Mouse (Mus musculus): ENCODE results near the gene Pld5.
"Not testable (repeated sequence)": the region's sequence is repeated elsewhere in the genome, so short reads cannot be mapped to it uniquely, and the experiment has no call there.

The Pld5 gene

DNA sequence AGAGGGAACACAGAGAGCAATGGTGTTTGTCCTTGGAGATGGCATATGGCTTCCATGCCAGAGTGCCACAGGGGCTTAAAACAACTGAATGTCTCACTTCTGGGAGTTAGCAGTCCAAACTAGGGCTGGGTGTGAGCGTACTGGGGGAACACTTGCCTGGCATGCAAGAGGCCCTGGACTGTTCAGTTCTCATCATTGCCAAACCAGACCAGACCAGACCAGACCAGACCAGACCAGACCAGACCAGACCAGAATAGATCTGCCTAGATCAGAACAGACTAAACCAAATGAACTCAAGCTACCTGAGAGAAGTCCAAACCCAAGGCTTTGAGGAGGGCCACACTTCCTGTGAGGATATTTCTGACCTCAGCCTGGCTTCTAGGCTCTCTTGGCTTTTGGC lies 228.7 kb downstream of the Pld5 start:
- intact Hi-C loops (cut with DNase I): no loop called here

DNA sequence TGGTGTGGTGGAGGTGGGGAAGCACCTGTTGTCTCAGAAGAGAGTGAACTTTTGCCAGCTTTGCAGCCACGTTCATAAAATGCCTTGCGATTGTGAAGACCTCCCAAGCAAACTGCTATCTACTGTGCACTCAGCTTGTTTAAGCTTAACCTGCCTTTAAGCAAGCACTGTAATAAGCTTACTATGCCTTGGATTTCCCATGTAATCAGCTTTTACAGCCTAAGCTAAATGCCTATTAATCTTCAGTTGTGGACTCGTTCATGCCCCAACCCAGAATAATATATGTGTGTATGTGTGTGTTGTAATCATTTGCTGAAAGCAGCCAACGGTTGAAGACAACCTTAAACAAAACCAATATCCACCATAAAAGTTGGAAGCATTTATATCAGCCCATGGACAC lies 232.1 kb downstream of the Pld5 start:
- intact Hi-C loops (cut with DNase I): no loop called here

DNA sequence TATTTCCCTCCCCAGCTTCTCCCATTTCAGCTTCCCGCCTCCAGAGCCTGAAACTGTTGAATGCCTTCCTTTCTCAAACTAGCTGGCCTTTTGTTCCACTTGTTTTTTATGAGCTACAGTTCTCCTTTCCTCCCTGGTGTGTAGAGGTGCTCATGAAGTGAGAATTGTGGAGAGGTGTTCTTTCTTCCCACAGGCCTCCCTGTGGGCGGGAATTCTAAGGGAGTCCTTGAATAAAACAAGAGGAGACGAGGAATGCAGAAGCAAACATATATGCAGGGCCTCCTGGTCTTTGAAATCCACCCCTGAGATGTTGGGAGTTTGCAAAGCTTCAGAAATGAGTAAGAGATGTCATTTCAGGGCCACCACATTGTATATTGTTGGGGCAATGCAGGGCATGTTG lies 235.2 kb downstream of the Pld5 start:
- intact Hi-C loops (cut with DNase I): no loop called here

DNA sequence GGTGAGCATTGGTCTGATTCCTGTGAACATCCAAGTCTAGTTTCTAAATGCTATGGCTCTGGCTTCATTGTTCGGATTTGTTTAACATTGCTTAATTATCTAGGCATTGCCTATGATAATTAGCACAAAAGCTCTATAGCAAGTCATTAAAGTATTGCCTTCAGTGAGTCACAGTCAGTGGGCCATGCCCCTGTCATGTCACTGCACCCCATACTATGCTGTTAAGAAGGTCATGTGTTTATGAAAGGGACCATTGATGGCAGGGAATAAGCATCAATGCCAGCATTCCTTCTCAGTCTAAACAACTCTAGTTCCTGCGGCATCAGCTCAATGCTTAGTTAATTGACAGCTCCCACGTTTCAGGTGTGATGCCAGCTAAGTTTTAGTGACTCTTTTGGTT lies 239.1 kb downstream of the Pld5 start:
- intact Hi-C loops (cut with DNase I): no loop called here

DNA sequence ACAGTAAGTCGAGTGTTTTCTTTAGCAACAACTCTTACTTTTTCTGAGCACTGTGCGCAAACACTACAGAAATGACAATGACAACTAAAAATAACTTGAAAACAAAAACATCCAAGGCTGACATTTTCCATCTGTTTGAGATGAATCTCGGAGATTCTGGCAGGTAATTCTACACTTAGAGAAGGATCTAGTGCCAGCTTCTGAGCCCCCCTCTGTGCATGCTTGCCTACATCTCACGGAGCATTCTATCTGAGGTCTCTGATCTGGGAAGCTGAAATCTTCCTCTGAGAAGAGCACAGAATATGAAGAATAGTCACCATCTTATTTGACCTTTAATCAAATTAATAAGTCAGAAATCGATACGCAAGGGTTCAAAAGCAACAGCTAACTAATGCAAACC lies 240.4 kb downstream of the Pld5 start:
- intact Hi-C loops (cut with DNase I): no loop called here

DNA sequence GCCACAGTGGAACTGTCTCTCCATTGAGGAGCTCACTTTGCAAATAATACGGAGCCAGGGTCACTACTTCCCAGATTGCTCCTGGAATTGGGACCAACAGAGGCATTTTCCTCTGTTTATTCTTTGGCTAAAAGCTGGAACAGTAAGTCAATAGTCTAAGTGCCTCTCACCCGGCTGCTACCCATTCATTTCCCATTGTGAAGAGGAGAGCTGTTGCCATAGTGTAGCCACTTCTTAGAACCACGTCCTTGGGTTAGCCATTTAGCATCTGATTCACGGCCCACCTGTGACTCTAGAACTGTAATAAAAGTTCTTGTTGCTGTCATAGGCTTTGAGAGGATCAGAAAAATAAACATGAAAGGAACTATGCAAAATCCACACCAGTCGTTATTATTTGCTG lies 241.4 kb downstream of the Pld5 start:
- intact Hi-C loops (cut with DNase I): no loop called here

DNA sequence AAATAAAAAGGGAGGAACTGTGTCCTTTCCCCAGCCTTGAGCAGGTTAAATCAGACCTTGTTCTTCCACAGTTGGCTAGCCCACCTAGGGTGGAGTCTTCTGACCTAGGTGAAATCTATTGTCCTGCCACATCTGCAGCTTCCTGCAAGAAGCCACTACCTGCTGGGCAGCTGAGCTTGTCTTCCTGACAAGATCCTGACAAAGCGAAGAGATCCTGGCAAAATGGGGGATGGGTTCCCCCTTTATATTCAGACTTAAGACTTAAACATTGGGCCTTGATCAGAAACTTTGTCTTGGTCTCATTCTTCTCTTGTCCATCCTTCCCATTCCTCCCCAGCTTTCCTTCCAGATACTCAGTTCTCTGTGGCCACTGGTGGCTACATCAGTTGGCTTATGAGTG lies 246.0 kb downstream of the Pld5 start:
- intact Hi-C loops (cut with DNase I): no loop called here

DNA sequence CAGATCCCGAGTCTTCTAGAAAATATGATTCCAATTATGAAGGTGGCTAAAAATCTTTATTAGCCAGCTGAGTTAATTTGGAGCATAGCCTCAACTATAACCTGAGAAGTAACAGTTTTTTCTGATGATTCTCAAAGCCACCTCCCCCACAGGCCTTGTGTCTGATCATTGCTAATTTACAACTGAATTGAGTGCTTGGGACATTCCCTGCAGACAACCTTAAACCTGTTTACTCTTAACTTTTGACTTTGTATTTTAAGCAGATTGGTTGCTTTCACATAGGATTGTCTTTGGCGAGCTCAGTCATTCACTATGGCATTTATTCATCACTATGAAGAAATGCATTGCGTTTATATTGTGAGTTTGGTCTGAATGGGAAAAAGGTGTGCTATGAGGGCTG lies 246.7 kb downstream of the Pld5 start:
- intact Hi-C loops (cut with DNase I): no loop called here

DNA sequence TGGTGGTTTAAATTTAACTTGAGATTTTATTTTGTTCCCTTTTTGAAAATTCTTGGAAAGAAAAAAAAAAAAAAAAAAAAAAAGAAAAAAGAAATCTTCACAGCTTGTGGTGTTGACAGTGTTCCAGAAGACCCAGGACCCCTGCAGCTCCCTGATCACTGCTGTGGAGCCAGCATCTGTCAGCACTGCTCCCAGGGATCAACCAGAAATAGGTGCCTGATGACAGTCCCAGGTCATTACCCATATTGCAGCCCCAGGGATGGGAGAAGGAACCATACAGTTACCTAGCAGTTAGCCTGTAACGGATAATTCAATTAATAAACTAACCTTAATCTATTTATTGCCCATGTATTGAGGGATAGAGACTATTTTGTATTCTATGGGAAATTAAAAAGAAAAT lies 250.6 kb downstream of the Pld5 start:
- intact Hi-C loops (cut with DNase I): no loop called here

DNA sequence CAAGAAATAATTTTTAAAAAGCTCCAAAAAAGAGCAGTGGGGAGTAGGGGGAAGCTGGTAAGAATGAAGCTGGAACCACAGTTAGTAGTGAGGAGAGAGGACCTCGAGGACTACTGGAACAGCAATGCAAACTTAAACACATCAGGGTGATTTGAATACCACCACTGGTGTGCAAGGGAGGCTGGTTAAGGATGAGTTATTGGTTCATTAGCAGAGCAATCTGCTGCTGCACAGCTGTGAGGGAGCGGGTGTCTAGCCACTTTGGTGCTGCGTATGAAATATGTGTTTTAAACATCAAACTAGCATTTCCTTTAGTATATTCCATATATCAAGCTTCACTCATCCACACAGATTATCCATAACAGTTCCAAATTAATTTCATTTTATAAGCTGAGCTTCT lies 256.6 kb downstream of the Pld5 start:
- intact Hi-C loops (cut with DNase I): no loop called here

DNA sequence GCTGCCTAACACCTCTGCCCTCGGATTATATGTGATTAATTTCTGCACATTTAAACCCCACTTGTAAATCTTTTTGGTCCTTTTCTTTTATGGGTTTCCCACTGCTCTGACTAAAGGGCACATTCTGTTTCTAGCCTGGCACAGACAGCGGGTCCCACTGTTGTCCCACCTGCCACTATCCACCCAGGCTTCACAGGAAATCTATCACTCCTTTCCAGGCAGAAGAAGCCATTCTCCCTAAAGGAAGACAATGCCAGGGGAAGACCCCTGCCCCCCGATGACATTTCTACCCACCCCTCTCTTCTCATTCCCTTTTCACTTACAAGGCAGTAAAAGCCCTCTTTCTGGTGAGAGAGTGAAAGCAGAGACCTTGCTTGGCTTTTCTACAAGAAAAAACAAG lies 259.0 kb downstream of the Pld5 start:
- intact Hi-C loops (cut with DNase I): no loop called here

DNA sequence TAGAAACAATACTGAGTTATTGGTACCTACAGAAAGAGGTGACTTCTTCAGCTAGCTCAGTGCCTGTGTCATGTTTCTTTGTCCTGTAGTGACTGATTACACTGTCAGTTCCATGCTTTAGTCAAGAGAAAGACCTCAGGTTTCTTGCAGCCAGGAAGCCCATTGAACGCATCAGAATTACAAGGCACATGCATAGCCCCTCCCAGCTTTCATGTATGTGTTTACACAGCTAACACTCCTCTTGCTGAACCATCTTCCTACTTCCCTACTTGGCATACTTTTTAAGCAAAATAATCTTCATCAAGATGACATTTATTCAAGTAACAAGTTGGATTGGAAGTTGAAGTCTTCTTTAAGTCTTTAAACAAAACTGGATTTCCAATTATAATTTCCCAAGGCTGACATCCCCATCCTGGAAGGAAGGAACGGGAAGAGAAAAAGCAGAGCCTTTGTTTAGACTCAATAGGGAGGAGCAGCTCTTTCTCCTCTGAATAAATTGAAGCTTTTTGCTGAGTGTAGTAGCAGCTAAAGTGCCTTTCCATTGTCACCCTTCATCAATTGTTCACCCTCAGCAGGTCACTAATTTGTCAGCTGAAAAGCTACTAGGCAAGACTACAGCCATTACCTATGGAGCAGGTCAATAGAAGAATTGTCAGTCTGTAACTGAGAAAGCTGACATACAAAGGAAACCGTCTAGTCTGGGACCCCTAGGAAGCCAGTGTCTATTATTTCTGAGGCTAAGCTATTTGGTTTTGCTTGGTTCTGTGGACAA lies 261.4 kb downstream of the Pld5 start:
- intact Hi-C loops (cut with DNase I): no loop called here

DNA sequence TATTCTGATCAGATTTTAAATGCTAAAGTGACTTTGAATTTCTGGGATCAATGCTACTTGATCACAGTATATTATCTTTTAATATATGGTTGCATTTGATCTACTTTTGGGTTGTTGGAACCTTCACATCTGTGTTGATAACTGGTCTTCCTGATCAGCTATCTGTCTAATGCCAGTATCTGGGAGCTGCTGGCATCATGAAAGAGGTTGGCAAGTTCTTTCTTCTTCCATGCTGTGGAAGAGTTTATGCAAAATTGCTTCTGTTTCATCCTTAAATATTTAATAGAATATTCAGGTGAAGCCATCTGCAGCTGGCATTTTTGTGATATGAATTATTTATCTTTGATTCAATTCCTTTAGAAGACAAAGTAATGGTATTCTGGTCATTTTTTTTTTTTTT lies 263.6 kb downstream of the Pld5 start:
- intact Hi-C loops (cut with DNase I): no loop called here

DNA sequence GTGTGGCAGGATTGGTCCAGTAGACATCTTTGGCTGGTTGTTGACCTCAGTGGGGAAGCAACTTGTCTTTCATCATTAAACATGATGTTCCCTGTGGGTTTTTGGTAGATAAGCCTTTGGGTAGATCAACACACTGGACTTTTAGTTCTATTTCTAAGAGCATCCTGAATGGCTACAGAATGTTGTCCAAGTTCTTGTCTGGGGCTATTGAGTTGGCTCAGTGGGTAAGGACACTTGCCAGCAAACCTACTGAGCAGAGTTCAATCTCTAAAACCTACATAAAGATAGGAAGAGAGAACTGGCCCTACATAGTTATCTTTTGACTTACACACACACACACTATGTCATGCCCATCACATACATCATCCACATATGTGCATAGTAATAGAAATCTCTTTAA lies 264.0 kb downstream of the Pld5 start:
- intact Hi-C loops (cut with DNase I): no loop called here

DNA sequence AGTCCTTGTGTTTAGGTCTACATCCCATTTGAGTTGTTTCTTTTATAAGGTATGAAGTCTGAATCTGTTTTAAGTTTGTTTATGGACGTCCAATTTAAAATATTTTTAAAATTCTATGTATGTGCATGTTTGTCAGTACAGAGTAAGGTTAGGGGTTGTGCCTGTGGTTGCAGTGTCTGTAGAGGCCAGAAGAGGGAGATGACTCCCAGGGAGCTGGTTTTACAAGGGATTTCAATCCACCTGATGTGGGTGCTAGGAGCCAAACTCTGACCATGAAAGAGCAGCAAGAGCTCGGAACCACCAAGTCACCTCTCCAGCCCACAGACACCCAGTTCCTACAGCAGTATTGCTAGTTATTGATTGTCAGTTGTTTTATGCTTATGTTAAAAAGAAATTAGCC lies 266.7 kb downstream of the Pld5 start:
- intact Hi-C loops (cut with DNase I): no loop called here

DNA sequence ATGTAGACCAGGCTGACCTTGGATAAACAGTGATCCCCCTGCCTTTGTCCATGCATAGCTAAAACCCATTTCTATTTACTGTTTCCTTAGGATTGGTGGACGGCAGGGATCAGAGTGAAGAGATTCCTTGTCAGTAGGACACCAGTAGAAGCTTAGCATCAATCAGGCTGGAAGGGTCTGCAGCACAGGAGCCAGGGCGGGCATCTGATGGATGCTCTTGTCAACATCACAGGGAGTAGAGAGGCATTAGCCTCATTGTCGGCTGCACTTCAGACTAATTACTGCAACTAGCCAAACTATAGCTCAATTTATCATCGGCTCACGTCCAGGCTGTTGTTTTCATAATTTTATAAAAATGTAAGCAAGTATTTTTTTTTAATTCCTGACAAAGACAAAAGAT lies 274.5 kb downstream of the Pld5 start:
- intact Hi-C loops (cut with DNase I): no loop called here

DNA sequence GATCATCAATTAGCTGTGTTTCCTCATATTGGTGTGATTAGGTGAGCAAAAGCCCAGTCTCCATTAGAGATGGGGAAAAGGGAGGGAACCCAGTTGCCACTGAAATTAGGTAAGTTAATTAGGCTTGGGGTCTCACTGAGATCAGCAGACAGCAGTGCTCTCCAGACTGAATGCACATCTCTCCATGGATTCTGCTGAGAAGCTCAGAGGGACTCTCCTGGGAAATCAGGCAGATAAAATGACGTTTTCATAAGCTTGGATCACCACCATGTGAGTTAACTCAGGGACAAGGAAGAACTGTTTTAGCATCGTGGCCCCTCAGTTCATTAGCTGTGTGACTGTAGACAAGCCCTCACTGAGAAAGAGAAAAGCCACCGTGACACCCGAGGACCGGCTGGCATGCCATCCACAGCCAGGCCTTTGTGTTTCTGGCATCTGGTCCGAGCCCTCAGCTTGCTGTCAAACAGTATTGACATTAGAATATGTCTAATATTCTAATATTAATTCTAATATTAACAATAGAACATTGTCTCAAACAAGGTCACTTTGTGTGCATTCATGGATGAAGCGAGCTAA lies 277.9 kb downstream of the Pld5 start:
- intact Hi-C loops (cut with DNase I): no loop called here

DNA sequence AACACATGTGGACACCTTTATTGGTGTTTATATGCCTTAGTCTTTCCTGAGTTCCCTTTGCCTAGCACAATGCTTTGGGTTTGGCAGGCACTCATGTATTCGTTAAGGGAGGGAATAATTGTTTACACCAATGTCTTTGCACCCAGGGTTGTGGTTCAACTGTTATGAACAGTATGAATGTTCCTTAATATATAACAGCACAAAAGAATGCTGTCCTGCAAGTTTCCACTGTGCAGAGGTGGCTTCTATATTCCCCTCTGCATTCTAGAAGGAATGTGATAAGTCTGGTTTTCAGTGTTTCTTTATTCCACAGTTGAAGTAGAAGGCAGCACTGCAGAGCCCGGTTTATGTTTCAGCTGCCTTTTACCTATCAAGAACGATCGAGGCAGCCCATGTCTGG lies 286.2 kb downstream of the Pld5 start:
- intact Hi-C loops (cut with DNase I): no loop called here

DNA sequence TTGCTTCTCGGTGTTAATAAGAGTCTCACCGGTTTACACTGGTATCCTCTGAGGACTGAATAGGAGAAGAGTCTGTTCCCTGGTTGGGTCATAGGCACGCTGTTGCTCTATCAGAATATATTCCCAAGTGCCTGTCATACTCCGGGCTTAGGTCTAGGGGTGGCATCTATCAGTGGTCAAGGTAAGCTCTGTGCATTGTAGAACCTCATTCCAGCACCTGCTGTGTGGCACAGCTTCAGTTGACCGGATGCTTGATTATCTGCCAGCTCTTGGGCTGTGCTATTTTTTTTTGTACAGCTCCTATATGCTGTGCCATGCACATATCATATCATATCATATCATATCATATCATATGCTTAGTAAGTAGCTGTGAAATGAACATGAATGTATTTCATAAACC lies 286.7 kb downstream of the Pld5 start:
- intact Hi-C loops (cut with DNase I): no loop called here

DNA sequence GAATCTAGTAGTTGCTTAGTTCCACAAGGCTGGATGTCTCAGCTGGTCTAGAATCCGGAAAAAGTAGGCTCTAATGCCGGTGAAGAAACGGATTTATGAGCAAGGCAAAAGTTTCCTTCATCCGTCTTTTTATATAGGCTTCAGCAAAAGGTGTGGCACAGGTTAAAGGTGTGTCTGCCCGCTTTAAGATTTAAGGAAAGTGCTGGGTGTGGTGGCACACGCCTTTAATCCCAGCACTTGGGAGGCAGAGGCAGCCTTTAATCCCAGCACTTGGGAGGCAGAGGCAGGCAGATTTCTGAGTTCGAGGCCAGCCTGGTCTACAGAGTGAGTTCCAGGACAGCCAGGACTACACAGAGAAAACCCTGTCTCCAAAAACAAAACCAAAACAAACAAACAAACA lies 296.1 kb downstream of the Pld5 start, which contains the start of gene Rbm8a2:
TSS of gene Rbm8a2 (minus strand) at position 101 of the 400 bp plus-strand sequence.
- intact Hi-C loops (cut with DNase I): not testable (repeated sequence)

DNA sequence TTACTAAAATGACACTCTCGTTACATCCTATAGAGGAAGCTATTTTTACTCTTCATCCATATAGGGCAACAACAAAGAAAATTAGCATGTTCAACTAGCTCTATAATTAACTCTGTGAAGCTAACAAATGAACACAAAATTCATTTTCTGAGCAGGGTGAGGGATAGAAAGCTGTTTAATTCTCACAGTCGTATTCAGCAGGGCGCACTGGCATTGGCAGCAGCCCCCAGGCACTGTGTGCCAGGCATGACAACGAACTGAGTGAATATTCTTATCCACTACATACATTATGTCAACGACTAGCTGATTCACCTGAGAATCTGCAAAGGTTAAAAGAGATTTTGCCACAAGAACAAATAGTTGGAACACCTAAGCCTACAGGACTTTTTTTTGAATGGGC lies 304.4 kb downstream of the Pld5 start:
- intact Hi-C loops (cut with DNase I): no loop called here

DNA sequence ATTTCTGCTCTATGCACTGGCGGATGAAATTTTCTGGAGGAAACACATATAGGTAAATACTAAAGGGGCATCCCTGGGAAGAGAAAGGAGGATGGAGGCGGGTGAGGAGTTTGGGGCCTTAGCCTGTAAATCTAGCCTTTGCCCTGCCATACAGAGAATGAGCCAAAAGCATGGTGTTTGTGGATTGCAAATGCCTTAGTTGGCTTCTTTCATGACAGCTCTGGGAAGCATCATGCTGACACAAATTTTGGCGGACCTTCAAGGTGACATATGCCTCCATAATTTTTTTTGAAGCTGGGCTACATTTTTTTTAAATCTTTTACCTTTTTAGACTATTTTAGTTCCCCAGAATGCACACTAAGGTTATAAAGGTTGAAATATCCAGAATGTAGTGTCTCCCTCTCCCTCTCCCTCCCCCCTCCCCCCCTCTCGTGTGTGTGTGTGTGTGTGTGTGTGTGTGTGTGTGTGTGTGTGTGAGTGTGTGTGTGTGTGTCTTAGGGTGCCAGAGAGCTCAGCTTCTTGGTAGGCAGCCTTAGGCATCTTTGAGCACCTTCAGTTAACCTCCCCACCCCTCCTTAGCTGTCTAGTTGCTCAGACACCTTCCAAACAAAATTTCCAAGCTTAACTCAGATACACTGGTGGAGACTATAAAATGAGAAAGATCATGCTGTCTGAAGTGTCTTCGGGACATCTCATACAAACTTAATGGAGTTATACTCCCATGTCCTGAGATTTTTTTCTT lies 307.9 kb downstream of the Pld5 start:
- intact Hi-C loops (cut with DNase I): no loop called here

DNA sequence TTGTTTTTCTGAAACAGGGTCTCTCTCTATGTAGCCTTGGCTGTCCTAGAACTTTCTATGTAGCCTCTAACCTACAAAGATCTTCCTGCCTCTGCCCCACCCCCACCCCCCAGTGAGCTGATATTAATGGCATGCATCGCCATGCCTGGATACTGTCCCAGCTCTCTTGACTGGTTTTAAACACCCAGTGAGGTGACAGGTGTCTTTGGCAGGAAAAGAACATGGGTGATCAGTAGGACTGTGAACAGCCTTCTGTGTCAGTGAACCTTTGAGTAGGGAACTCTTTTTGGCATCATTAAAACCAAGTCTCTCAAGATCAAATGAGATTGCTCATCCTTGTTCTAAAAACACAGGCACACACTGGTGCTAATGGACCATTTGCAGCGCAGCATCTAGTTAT lies 313.3 kb downstream of the Pld5 start:
- intact Hi-C loops (cut with DNase I): no loop called here

Data from adrenal gland (tissue).